Mouse (Mus musculus): Measurements from ENCODE around the gene Kin. TPM values are rescaled to one million over a fixed set of nuclear protein-coding genes. Genes with fewer than 3 reads are reported as not detected.

Kin gene
- 23.0 TPM for total RNA-seq (2023)

GRCm38 (mm10) chr2:10080310-10081010, at the start of gene Kin, which contains the start of gene Atp5c1:
Kin (plus strand) TSS chr2:10080593.
Atp5c1 (minus strand) TSS chr2:10080510.

DNA sequence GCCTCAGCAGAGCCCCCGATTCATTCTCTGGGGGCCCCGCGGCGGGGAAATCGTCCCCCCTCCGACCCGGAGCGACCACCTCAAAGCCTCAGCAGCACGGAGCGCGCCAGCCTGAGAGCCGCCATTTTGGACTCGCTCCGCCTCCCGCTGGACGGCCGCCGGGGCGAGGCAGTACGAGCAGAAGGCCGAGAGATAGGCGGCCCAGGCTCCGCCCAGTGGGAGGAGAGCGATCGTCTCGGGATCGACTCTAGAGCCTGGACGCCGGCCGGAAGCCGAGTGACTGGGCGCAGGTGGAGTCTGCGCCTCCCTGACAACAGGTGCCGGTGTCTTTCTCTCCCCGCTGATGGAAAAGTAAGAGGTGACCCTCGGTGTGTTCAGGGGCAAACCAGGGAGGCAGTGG, 31.9 kb upstream of the Kin start, which contains the start of gene Taf3:
Gene Taf3 (minus strand): TSS at position 136 of the 400 bp plus-strand sequence.

GRCm38 (mm10) chr2:10131296-10131695, 50.9 kb downstream of the Kin start, which contains the start of gene Itih2:
Itih2 (minus strand) TSS chr2:10131396.

Other genes with a start within 250 kb of the Kin start
- gene 4930412O13Rik, start 199.3 kb upstream of the Kin start, total RNA-seq (2023), result not detected
- not detected for gene 9230102O04Rik, start 191.1 kb upstream of the Kin start, total RNA-seq (2023)
- gene Gata3, start 190.6 kb upstream of the Kin start, total RNA-seq (2023), result 91.4 TPM
- 26.3 TPM for gene Taf3, start 32.0 kb upstream of the Kin start, total RNA-seq (2023)
- gene Atp5c1, start 83 bp upstream of the Kin start, total RNA-seq (2023), result 127 TPM
- not detected for gene Itih2, start 50.8 kb downstream of the Kin start, total RNA-seq (2023)
- gene Itih5, start 73.0 kb downstream of the Kin start, total RNA-seq (2023), result 3.3 TPM